Mouse (Mus musculus) layer of hippocampus, adult 2 months (tissue): ENCODE data around the gene Tcstv1. TPM values are rescaled to one million over a fixed set of nuclear protein-coding genes. Genes with fewer than 3 reads are reported as not detected.
"Not testable (repeated sequence)": the region's sequence is repeated elsewhere in the genome, so short reads cannot be mapped to it uniquely, and the experiment has no call there.

Experiments
- DNase-seq, 2 experiments: peaks; one replicate each; pipeline ENCODE4 v3.0.0; 2022; ENCODE audit warnings: low spot score in 2 of 2
- H3K27ac ChIP-seq: fragments of 200-600 bp; 2 replicates; pipeline ENCODE4 v1.8.1; 2022
- H3K4me3 ChIP-seq: fragments of 200-600 bp; 2 replicates; pipeline ENCODE4 v1.8.1; 2022; ENCODE audit warnings: mild to moderate bottlenecking
- long read RNA-seq, 2 experiments: library from polyadenylated mRNA; stranded (forward); transcript quantifications; one replicate each; pipeline ENCODE4 v2.0.0; 2021; ENCODE audit warnings: borderline mapping rate in 2 of 2
- total RNA-seq, 2 experiments: library from RNA; stranded (reverse); gene quantifications; 2 replicates each; pipeline ENCODE4 v1.2.3; 2021

The Tcstv1 gene
- not detected for total RNA-seq
- long read RNA-seq, experiment 1, result 0 reads
- long read RNA-seq, experiment 2, result 0 reads

DNA sequence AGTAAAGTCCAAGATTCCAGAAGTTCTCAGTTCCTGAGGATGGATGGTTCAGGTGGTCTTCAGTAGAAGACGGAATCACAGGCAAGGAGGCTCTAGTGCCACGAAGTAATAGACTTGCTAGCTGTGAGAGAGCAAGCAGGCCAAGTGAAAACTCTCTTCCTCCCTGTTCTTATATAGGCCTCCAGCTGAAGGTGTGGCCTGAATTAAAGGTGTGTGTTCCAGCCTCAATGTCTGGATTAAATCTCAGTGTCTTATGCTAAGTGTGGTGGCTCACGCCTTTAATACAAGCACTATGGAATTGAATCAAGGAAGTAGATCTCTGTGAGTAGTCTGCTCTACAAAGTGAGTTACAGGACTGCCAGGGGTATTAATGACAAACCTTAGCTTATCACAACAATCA is at the start of gene Tcstv1:
Tcstv1 (minus strand) TSS at position 101 of the 400 bp plus-strand sequence.
- H3K27ac ChIP-seq, DNase-seq, H3K4me3 ChIP-seq: not testable (repeated sequence)

DNA sequence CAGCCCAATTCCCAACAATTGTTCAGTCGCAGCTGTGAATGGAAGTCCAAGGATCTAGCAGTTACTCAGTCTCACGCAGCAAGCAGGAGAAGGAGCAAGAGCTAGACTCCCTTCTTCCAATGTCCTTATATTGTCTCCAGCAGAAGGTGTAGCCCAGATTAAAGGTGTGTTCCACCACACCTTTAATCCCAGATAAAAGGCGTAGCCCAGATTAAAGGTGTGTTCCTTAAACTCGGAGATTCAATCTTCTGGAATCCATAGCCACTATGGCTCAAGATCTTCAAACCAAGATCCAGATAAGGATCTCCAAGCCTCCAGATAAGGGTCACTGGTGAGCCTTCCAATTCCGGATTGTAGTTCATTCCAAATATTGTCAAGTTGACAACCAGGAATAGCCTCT is 34.6 kb upstream of the Tcstv1 start, which contains the start of gene Gm21761:
Gm21761 (minus strand) TSS at position 101 of the 400 bp plus-strand sequence.
- not testable (repeated sequence) for DNase-seq, H3K4me3 ChIP-seq, H3K27ac ChIP-seq

DNA sequence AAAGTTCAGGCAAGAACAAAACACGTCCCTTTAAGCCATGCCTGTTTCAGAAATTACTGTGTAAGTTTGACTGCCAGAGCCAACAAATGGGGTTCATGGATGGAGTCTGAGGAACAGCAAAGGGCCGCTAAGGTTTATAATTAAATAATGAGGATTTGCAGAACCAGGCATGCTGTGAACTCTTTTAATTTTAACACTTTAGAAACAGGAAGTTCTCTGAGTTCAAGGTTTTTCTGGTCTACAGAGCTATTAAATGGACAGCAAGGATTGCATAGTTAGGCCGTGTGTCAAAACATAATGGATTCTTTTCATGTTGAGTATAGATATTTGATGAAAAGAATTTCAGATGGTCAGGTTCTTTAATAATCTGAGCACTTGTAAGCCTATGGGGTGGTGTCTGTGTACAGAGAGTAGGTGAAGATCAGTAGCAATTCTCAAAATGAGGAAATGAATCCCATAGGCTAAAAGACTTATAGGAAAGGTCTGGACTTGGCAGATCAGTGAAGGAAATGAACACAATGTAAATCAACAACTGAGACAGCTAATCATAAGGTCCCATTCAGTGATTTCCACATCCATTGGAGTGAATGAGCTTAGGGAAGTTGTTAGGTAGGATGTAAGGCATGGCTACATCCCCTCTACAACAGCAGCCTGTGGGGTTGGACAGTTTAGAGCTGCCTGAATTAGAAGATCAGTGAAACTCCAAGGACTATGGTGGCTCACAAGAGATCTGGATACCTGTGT is 30.2 kb upstream of the Tcstv1 start:
- not testable (repeated sequence) for H3K27ac ChIP-seq, H3K4me3 ChIP-seq, DNase-seq

DNA sequence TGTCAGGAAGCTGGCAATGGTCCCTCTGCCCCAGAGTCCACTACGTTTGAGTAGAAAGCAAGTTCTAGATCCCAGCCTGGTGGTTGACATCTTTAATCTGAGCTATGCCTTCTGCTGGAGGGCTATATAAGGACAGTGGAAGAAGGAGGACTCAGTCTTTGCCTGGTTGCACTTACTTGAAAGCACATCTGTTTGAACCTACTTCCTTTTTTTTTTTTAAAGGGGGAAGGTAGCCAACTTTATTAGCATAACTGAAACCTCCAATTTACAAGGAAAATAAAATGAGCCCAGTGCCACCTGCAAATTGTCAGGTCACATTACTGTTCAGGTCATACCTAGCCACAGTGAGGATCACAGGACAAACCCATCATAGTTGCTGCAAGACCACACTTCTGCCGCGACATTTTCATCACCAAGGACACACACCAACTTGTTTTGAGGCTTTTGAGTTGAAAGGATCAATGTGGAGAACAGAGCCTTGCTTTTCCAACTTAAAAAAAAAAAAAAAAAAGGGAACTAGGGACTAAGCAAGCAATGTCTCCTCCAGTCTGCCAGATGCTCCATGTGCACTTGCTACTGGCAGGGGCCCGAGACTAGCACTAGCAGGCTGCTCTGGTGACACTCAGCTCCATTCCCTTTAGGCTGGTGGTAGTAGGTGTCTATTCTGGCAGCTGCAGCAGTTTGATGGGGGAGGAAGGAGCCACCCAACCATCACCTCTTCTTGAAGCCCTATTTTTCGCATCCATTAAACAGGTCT is 22.6 kb upstream of the Tcstv1 start:
- not testable (repeated sequence) for DNase-seq, H3K4me3 ChIP-seq, H3K27ac ChIP-seq

DNA sequence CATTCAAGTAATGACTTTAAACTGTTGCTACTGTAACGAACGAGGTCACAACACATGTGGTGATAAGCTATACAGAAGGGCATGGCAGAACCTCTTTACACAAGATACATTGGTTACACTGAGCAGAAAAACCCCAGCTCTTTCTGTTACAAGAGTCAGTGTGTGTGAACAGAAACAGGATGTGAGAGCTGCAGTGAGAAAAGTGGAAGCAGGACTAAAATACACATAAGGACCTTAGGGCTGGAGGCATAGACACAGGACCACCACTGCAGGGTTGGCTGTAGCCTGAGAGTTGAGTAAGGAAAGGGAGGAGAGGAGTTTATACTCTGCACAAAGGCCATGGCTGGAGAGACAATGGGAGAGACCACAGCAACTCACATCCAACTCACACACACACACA is 21.9 kb upstream of the Tcstv1 start:
- not testable (repeated sequence) for H3K27ac ChIP-seq, H3K4me3 ChIP-seq, DNase-seq

DNA sequence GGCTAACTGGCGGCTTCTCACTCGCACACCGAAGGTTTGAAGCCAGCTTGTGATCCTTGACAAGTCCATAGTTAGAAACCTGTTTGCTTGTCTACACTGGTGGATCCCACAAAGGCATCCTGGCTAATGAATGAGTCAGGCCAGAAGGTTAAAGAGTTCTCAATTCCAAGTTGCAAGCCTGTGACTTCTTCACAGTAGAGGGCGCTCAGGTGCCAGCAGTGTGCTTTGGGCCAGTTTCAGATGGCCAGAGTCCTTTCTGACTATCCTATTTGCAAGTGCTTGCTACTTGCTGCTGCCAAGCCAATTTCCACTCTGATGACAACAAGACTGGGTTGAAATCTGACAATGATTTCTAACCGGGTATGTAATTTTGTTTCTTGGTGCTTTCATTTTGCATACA is 4.0 kb upstream of the Tcstv1 start:
- DNase-seq, H3K27ac ChIP-seq, H3K4me3 ChIP-seq: not testable (repeated sequence)

DNA sequence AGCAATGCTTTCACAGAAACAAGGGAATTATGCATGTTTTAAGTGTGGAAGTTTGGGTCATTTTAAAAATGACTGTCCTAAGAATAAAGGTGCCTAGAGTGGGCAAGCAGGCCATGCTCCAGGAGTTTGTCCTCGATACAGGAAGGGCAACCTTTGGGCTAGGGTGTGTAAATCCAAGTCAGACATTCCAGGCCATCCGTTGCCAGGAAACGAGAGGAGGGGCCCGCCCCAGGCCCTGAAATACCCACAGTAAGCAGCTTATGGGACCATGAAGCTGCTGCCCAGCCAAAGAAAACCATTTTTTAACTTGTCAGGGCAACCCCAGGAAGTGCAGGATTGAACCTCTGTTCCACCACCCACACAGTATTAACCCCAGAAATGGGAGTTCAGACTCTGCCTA is 7.7 kb downstream of the Tcstv1 start:
- not testable (repeated sequence) for DNase-seq, H3K4me3 ChIP-seq, H3K27ac ChIP-seq

DNA sequence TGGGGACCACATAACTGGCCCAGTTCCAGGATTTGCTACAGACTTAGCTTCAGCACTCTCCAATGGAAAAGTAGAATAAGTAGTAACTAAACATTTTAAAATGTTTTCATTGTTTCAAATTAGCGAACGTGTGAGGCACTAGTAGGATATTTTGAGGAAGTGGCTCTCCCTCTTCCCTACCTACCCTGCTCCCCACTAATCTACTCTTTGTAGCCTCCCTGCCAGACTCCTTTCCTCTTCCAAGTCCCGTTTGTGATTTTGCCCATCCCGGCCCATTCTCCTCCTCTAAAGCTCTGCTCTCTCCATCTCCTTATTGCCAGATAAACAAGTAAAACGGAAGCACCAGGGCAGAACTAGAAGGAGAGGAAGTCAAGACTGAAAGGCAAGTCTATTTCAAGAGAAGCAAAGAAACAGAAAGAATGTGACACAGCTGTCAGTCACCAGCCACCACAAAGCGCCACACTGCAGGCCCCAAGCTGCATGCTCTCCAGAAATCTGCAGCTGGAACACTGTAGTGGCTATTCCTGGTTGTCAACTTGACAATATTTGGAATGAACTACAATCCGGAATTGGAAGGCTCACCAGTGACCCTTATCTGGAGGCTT is 30.1 kb downstream of the Tcstv1 start:
- H3K27ac ChIP-seq, H3K4me3 ChIP-seq, DNase-seq: not testable (repeated sequence)

DNA sequence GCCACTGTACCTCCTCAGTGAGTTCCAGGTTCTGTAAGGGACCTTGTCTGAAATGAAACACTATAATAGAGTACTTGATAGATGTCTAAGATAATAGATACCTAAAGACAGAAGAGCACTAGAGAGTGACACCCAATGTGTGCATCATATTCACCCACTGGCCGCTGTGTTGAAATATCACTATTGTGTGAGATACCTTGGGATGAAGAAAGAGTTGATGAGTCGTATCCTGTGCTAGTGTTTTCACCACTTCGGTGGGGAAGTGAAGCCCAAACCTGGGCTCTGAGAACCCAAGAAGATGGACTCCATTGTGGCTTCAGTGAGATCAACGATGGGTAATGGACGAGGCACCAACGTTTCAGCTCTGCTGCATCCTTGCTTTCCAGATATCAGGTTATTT is 32.2 kb downstream of the Tcstv1 start:
- DNase-seq, H3K27ac ChIP-seq, H3K4me3 ChIP-seq: not testable (repeated sequence)

Other genes starting within 250 kb of the Tcstv1 start
- 100 to 1,000 TPM; 192 to 193 TPM for gene Hmgcs1, start 204.4 kb downstream of the Tcstv1 start, total RNA-seq
- 10 to 100 TPM; 13.1 to 14.0 TPM for gene Nim1k, start 138.9 kb downstream of the Tcstv1 start, total RNA-seq
- gene Zfp131, start 103.9 kb downstream of the Tcstv1 start, total RNA-seq, result 10 to 100 TPM; 40.4 to 43.2 TPM
- gene AF067063, start 64.6 kb downstream of the Tcstv1 start, total RNA-seq, result not detected
- not detected for gene D13Ertd608e, start 58.8 kb downstream of the Tcstv1 start, total RNA-seq
- not detected for gene Gm21761, start 34.5 kb upstream of the Tcstv1 start, total RNA-seq
- not detected for gene B020031M17Rik, start 56.0 kb upstream of the Tcstv1 start, total RNA-seq
- not detected for gene Gm36079, start 132.2 kb upstream of the Tcstv1 start, total RNA-seq
- gene Gm21188, start 157.4 kb upstream of the Tcstv1 start, total RNA-seq, result not detected
- not detected for gene Gm20767, start 245.5 kb upstream of the Tcstv1 start, total RNA-seq